Mouse (Mus musculus): Measurements from ENCODE around the gene Ccdc15. TPM values are rescaled to one million over a fixed set of nuclear protein-coding genes. Genes with fewer than 3 reads are reported as not detected.
A peak's percentile ranks its signal among the peaks of the same experiment; 100 is the strongest.

Gene Ccdc15
- polyA plus RNA-seq, 1 experiment from 2014 or later = 0.57 TPM

DNA sequence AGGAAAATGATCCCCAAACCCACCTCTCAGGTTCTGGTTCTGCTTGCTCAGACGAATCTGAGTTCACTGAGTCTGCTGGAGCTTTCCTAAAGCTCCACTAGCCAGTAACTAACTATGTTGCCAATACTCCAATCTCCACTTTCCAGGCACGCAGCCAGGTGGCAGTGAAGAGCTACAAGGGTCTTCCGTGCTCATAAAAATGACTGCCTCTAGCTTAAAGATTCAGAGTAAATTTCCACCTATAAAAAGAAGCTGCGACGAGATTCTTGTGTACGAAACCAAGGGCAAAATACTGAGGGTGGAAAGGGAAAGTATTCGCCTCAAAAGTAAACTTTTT, 92.4 kb downstream of the Ccdc15 start:
- peaks cover 42% of the 10 kb centered on the region for H3K79me2 ChIP-seq (ENCODE audit: inconsistent target)
- peaks cover under 1% of the 10 kb centered on the region; the same call in 1 of the 2 replicates for H3K36me3 ChIP-seq (ENCODE audit: inconsistent target)
- H3K4me3 ChIP-seq (ENCODE audit: inconsistent target) = peak overlapping the region; percentile 67; the same call in 1 of the 2 replicates
- 20% methylated on average over 7 of the region's 7 CpGs for WGBS (ENCODE audit: missing documents)
- peak overlapping the region; percentile 85 for H3K27ac ChIP-seq

- under 1% methylated on average over 38 of the region's 38 CpGs for WGBS (ENCODE audit: missing documents)
- H3K27ac ChIP-seq = peak within 1 kb of the TSS; percentile 85
Observed at GRCm38 (mm10) chr9:37255149-37255888, 92.9 kb downstream of the Ccdc15 start, which contains the start of gene Slc37a2. TSS of gene Slc37a2 (minus strand) at chr9:37255738.

DNA sequence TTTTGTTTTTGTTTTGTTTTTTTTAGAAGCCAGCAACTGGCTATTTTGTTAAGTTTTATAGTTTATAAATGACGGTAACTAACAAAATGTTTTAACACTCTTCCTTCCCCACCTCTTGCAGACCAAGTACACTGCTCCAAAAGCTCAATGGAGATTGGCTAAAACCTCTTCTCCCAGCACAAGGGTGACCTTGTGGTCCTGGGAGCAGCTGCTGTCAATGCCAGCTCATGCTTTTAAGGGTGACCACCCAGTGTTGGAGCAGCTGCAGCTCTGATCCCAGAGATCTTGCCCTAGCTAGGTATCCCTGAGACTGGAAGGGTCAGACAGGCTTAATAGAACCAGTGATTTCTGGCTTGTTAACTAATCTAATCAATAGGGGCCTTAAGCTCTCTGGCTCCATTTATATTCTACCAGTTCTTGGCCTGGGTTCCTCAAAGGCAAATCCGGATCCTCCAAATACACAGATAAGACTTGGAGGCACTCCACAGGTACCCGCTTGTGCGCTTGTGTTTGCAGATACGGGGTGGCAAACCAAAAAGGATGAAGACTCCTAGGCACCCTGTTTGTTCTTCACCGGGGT, 93.6 kb downstream of the Ccdc15 start:
- Histone ChIP-seq H3K27ac (peak overlapping the region; percentile 85), H3K4me3 (ENCODE audit: inconsistent target) (peak overlapping the region; percentile 67)
- 48% methylated on average over 6 of the region's 6 CpGs for WGBS (ENCODE audit: missing documents)

More at GRCm38 (mm10) chr9:37255149-37255888, 92.9 kb downstream of the Ccdc15 start, which contains the start of gene Slc37a2:
- Histone ChIP-seq H3K79me2 (ENCODE audit: inconsistent target) (peaks cover 47% of the 10 kb centered on the region), H3K4me3 (ENCODE audit: inconsistent target) (peak within 1 kb of the TSS; percentile 67), H3K36me3 (ENCODE audit: inconsistent target) (peaks cover 5% of the 10 kb centered on the region; the same call in 1 of the 2 replicates)

DNA sequence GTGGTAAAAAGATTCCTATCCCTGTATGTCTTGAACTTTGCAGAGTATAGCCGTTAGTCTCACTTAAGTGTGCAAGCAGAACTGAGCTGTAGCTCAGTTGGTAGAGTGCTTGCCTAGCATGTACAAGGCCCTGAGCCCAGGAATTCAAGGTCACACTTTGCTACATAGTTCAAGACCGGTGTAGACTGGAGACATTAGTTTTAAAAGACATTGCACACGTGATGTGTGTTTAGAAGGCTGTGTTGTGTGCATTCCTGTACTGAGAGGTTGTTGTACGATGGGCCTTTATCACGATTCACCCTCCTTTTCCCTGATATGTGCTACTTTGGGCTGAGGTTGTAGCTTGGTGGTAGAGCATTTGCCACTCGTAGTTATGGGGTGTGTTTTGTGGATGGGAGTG, 97.6 kb downstream of the Ccdc15 start:
- H3K27ac ChIP-seq = 0 out of 2 replicates have a peak overlapping the region, but pooled peaks have one; percentile 5
- H3K4me3 ChIP-seq (ENCODE audit: inconsistent target) = no peak overlapping the region
- peaks cover 15% of the 10 kb centered on the region; the same call in 1 of the 2 replicates for H3K36me3 ChIP-seq (ENCODE audit: inconsistent target)
- WGBS (ENCODE audit: missing documents) = 99% methylated on average over 6 of the region's 6 CpGs
- peaks cover 89% of the 10 kb centered on the region for H3K79me2 ChIP-seq (ENCODE audit: inconsistent target)

More for the DNA sequence above, 93.6 kb downstream of the Ccdc15 start:
- peaks cover 54% of the 10 kb centered on the region for H3K79me2 ChIP-seq (ENCODE audit: inconsistent target)
- peaks cover 11% of the 10 kb centered on the region; the same call in 1 of the 2 replicates for H3K36me3 ChIP-seq (ENCODE audit: inconsistent target)

DNA sequence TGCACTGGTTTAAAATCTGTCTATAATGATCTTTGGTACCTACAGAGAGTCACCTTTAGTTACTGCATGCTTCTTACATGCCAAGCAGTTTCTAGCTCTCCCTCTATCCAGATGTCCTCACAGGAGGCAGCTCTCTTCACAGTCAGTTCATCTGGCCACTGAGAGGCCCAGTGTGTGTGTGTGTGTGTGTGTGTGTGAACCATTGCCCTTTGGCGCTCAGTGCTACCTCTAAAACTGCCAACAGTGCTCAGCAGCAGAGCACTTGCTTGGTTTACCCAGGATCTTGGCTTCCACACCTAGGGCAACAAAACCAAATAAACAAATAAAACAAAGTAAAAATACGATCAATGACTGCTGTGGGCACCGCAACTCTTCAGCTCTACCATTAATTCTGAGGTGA, 98.3 kb downstream of the Ccdc15 start:
- 0 out of 2 replicates have a peak overlapping the region, but pooled peaks have one; percentile 4 for H3K27ac ChIP-seq
- WGBS (ENCODE audit: missing documents) = 94% methylated on average over 2 of the region's 3 CpGs
- H3K36me3 ChIP-seq (ENCODE audit: inconsistent target) = peaks cover 15% of the 10 kb centered on the region; the same call in 1 of the 2 replicates
- no peak overlapping the region for H3K4me3 ChIP-seq (ENCODE audit: inconsistent target)
- H3K79me2 ChIP-seq (ENCODE audit: inconsistent target) = peaks cover 94% of the 10 kb centered on the region

DNA sequence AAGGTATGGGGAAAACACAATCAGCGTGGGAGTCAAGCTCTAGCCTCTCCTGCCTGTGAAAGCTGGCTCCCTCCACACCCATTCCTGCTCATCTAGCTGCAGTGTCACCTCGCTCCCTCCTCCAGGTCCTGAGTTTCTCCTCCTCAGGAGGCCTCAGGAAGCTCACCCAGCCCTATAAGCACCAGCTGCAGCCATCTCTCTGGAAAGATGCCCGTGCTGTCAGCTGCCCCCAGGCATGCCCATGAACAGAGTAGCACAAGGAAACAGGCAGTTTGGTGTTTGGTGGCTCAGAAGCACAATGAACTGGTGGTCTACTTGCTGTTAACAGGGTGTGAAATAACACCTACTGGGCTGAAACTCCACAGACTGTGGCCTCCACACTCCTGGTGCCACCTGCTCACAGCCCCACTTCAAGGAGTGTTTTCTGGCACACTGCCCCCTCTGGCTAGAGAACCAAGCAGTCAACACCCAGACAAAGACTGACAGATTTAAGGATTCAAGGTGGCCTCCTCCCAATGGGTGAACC, 99.8 kb downstream of the Ccdc15 start:
- Histone ChIP-seq H3K36me3 (ENCODE audit: inconsistent target) (peaks cover 15% of the 10 kb centered on the region; the same call in 1 of the 2 replicates), H3K27ac (peak overlapping the region; percentile 98), H3K79me2 (ENCODE audit: inconsistent target) (peaks cover 94% of the 10 kb centered on the region), H3K4me3 (ENCODE audit: inconsistent target) (no peak overlapping the region)
- WGBS (ENCODE audit: missing documents) = 70% methylated on average over 3 of the region's 3 CpGs

DNA sequence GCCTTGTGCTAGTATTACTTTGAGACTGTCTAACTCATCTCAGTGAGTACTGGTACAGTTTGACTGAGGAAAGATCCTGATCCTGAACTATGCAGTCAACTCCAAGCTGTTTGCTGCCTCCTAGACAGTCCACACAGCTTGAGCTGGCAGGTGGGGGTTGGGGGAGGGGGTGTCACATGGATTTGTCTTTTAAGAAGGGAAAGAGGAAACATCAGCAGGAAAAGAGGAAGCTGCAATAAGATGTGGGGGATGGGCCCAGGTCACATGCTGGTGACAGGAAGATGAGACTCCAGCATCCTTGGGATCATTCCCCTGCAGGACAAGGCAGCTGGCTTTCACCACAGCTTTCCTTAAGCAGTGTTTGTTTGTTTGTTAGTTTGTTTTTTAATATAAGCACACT, 100.8 kb downstream of the Ccdc15 start:
- H3K79me2 ChIP-seq (ENCODE audit: inconsistent target) = peaks cover 95% of the 10 kb centered on the region
- peaks cover 15% of the 10 kb centered on the region; the same call in 1 of the 2 replicates for H3K36me3 ChIP-seq (ENCODE audit: inconsistent target)
- H3K27ac ChIP-seq = peak overlapping the region; percentile 98
- H3K4me3 ChIP-seq (ENCODE audit: inconsistent target) = no peak overlapping the region

DNA sequence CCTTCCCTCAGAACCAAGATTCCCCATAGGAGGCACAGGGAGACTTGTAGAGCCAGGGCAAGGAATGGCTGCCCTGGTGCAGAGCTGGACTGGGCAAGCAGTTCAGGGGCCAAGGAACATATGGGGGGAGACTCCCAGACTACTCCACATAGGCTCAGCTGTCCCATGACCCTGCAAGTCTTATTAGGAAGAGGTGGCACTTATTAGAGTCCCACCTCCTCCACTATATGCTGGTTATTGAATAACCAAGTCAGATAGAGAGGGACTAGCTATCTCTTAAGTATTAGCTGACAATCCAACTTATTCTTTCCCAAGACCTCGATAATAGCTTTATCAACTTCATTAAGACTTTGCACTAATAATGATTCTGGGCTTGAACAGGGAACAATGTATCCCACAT, 102.4 kb downstream of the Ccdc15 start:
- H3K4me3 ChIP-seq (ENCODE audit: inconsistent target) = no peak overlapping the region
- WGBS (ENCODE audit: missing documents) = 100% methylated on average over 1 of the region's 1 CpGs
- peaks cover 95% of the 10 kb centered on the region for H3K79me2 ChIP-seq (ENCODE audit: inconsistent target)
- peak overlapping the region; percentile 98 for H3K27ac ChIP-seq
- H3K36me3 ChIP-seq (ENCODE audit: inconsistent target) = peaks cover 23% of the 10 kb centered on the region

- Histone ChIP-seq H3K36me3 (ENCODE audit: inconsistent target) (peaks cover 24% of the 10 kb centered on the region), H3K79me2 (ENCODE audit: inconsistent target) (peaks cover 95% of the 10 kb centered on the region), H3K4me3 (ENCODE audit: inconsistent target) (no peak overlapping the region), H3K27ac (peak overlapping the region; percentile 98)
- 61% methylated on average over 2 of the region's 2 CpGs for WGBS (ENCODE audit: missing documents)
Observed at GRCm38 (mm10) chr9:37245404-37245803, 102.8 kb downstream of the Ccdc15 start.

DNA sequence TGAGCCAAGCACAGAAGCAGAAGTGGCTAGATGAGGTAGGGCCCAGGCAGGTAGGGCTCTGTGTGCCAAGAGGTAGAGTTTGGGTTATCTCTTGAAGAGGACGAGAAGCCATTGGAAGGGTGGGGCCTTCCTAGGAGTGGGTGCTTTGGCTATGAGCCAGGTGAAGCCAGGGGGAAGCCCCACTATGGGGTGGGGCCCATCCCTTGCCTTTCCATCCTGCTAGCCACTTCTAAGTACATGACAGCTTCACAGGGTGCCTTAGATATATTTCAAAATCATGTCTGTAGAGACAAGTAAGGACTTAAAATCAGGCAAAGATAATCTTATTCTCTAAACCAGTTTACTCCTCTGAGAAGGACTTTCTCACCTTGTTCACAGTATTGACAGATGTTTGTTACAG, 103.6 kb downstream of the Ccdc15 start:
- Histone ChIP-seq H3K27ac (no peak overlapping the region), H3K4me3 (ENCODE audit: inconsistent target) (no peak overlapping the region), H3K36me3 (ENCODE audit: inconsistent target) (peaks cover 26% of the 10 kb centered on the region), H3K79me2 (ENCODE audit: inconsistent target) (peaks cover 95% of the 10 kb centered on the region)
- WGBS (ENCODE audit: missing documents) = 100% methylated on average over 1 of the region's 1 CpGs

DNA sequence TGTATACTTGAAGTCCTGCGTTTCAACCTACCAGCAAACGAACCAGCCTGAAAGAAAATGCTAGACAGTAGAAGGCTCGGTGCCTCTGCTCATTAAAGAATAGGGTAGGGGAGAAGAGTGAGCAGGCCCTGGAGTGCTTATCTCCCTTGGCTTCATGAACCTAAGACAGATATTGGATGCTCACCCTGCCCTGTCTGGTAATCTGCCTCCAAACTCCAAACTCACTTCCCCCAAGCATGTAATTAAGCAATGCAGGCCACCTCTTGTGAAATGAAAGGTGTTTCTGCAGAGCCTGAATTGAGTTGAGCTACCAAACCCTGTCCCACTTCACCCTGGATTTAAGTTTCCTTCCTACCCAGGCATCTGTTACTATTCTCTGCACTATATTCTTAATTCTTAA, 105.5 kb downstream of the Ccdc15 start:
- no peak overlapping the region for H3K4me3 ChIP-seq (ENCODE audit: inconsistent target)
- H3K79me2 ChIP-seq (ENCODE audit: inconsistent target) = peaks cover 93% of the 10 kb centered on the region
- H3K27ac ChIP-seq = peak overlapping the region; percentile 14
- peaks cover 40% of the 10 kb centered on the region for H3K36me3 ChIP-seq (ENCODE audit: inconsistent target)
- WGBS (ENCODE audit: missing documents) = 98% methylated on average over 3 of the region's 3 CpGs

- no peak overlapping the region for H3K4me3 ChIP-seq (ENCODE audit: inconsistent target)
- peaks cover 87% of the 10 kb centered on the region for H3K36me3 ChIP-seq (ENCODE audit: inconsistent target)
- WGBS (ENCODE audit: missing documents) = 59% methylated on average over 3 of the region's 4 CpGs
- peaks cover 35% of the 10 kb centered on the region for H3K79me2 ChIP-seq (ENCODE audit: inconsistent target)
- peak overlapping the region; percentile 91 for H3K27ac ChIP-seq
Observed at GRCm38 (mm10) chr9:37235951-37236737, 112.1 kb downstream of the Ccdc15 start.

GRCm38 (mm10) chr9:37232201-37233195, 115.7 kb downstream of the Ccdc15 start:
- peaks cover 4% of the 10 kb centered on the region; the same call in 1 of the 2 replicates for H3K79me2 ChIP-seq (ENCODE audit: inconsistent target)
- H3K4me3 ChIP-seq (ENCODE audit: inconsistent target) = no peak overlapping the region
- peak overlapping the region; percentile 15; the same call in 1 of the 2 replicates for H3K27ac ChIP-seq
- H3K36me3 ChIP-seq (ENCODE audit: inconsistent target) = peaks cover 65% of the 10 kb centered on the region
- whole genome bisulfite sequencing (ENCODE audit: missing documents) = 86% methylated on average over 21 of the region's 22 CpGs
